Mouse (Mus musculus) intestine, embryonic 14.5 days (tissue): ENCODE results near the gene P2ry2. TPM values are rescaled to one million over a fixed set of nuclear protein-coding genes. Genes with fewer than 3 reads are reported as not detected.

ENCODE experiments used
- ATAC-seq: fragments of 200-750 bp; cut with Nextera tagmentation; replicated peaks from 2 replicates; pipeline ENCODE4 v1.8.0; 2017; ENCODE audit warnings: low read depth, moderate number of reproducible peaks, moderate TSS enrichment, moderate library complexity; ENCODE audit not compliant: low FRiP score, low TSS enrichment
- DNase-seq: peaks from one replicate; pipeline ENCODE4 v3.0.0-alpha.2; 2018; ENCODE audit warnings: low spot score
- H3K27ac ChIP-seq: fragments of 300-500 bp; sonication (generic); 2 replicates; pipeline ENCODE4 v1.5.1; 2014; ENCODE audit warnings: low read depth, mild to moderate bottlenecking, control low read depth
- H3K27me3 ChIP-seq: fragments of 300-500 bp; sonication (generic); replicated peaks from 2 replicates; pipeline ENCODE4 v1.6.1; 2014; ENCODE audit warnings: low read length, control low read depth; ENCODE audit not compliant: control insufficient read depth, insufficient read depth
- H3K36me3 ChIP-seq: fragments of 300-500 bp; sonication (generic); 2 replicates; pipeline ENCODE4 v1.6.1; 2014; ENCODE audit warnings: low read length, control low read depth; ENCODE audit not compliant: control insufficient read depth, insufficient read depth
- H3K4me1 ChIP-seq: fragments of 300-500 bp; sonication (generic); replicated peaks from 2 replicates; pipeline ENCODE4 v1.6.1; 2014; ENCODE audit warnings: low read length, control low read depth, mixed read lengths; ENCODE audit not compliant: control insufficient read depth, insufficient read depth
- H3K4me2 ChIP-seq: fragments of 300-500 bp; sonication (generic); 2 replicates; pipeline ENCODE4 v1.6.1; 2014; ENCODE audit warnings: low read length
- H3K4me3 ChIP-seq: fragments of 300-500 bp; sonication (generic); 2 replicates; pipeline ENCODE4 v1.5.1; 2014; ENCODE audit warnings: low read depth, low read length, control low read depth, mixed read lengths
- H3K9ac ChIP-seq: fragments of 300-500 bp; sonication (generic); 2 replicates; pipeline ENCODE4 v1.6.1; 2014; ENCODE audit warnings: mild to moderate bottlenecking, low read length
- H3K9me3 ChIP-seq: fragments of 300-500 bp; sonication (generic); 2 replicates; pipeline ENCODE4 v1.6.1; 2016; ENCODE audit warnings: low read length, control low read depth; ENCODE audit not compliant: control insufficient read depth
- WGBS: fragments of 180-500 bp; shearing (Covaris S2); extraction: QIAGEN DNeasy Blood & Tissue Kit; methylation state at CpG from one replicate; pipeline ENCODE4 v1.1.7; 2014; 5-methylcytosine and 5-hydroxymethylcytosine counted together
- polyA plus RNA-seq: library from polyadenylated mRNA; unstranded; fragments of >200 nt; fragmentation: Nextera tagmentation; extraction: Ambion mirVana; gene quantifications from 2 replicates; pipeline ENCODE4 v1.2.1, GENCODE M21; 2014

The P2ry2 gene
- polyA plus RNA-seq, 1 experiment from 2014 or later = 2.8 TPM

DNA sequence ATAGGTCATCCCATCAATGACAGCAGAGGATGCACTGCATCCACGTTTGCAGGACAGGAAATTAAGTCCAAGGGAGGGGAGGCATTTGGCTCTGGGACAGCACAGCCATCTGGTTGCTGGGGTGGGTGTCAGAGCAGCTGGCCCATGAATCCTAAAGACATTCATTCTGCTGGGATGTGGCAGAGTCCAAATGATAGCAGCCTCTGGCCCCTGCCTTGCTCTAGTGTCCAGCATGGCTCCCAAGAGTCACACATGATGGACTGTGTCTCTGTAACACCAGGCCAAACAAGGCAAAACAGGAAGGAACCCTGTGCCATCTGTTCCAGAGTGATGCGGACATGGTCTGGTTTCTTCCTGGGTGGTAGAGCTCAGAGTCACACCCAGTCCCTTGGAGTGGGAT lies 60.8 kb downstream of the P2ry2 start:
- H3K9ac ChIP-seq = no peak overlapping the region
- H3K9me3 ChIP-seq = no peaks in the 10 kb centered on the region
- H3K27me3 ChIP-seq = no peaks in the 10 kb centered on the region
- WGBS = 47% methylated on average over 2 of the region's 2 CpGs
- DNase-seq (no peak), ATAC-seq (no peak)
- H3K4me3 ChIP-seq = no peak overlapping the region
- peak overlapping the region; percentile 27; the same call in 1 of the 2 replicates for H3K27ac ChIP-seq
- H3K36me3 ChIP-seq = no peaks in the 10 kb centered on the region
- H3K4me2 ChIP-seq = no peak overlapping the region
- peaks cover 18% of the 10 kb centered on the region for H3K4me1 ChIP-seq

DNA sequence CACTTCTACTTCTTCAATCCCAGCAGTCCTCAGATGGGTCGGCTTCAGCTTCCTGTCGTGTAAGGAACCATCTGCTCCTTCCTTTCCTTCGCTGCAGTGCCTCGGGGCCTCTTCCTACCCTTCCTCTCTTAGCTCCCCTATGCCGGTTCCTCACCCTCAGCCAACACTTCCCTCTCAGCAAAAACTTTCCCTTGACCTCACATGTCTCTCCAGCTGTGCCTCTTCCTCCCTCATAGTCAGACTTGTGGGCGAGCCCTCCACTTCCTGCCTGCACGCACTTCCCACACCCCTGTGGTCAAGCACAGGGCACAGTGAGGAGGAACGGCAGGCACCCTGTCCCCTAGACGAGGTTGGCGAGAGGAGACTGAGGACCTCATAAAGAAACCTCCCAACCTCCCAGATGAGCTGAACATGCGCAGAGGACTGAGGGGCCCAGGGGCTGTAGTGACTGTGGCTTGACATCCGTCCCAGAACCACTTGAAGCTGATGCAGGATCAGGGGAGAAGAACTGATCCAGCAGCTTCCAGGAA lies 62.1 kb downstream of the P2ry2 start:
- DNase-seq (no peak), ATAC-seq (no peak)
- no peaks in the 10 kb centered on the region for H3K9me3 ChIP-seq
- no peak overlapping the region for H3K9ac ChIP-seq
- peak overlapping the region; percentile 75 for H3K27ac ChIP-seq
- peaks cover 18% of the 10 kb centered on the region for H3K4me1 ChIP-seq
- H3K4me2 ChIP-seq = no peak overlapping the region
- no peak overlapping the region for H3K4me3 ChIP-seq
- no peaks in the 10 kb centered on the region for H3K36me3 ChIP-seq
- 44% methylated on average over 12 of the region's 12 CpGs for WGBS
- H3K27me3 ChIP-seq = no peaks in the 10 kb centered on the region

DNA sequence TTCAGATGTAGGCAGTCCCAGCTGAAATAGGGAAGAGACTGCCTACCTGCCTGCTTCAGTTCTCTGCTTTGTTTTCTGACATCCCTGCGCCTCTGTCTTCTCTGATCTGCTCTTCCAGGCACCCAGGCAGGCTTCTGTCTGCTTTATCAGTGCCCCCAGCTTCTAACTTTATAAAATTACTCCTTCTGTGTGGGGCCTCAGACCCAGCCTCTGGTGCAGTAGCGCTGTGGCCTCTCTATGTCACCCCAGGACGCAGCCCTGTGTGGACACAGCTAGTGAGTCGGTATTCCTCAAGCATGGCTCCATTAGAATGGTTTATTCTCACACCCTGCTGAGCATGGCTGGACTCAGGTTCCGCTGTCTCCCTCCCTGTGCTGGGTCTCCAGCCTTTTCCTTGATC lies 62.6 kb downstream of the P2ry2 start:
- H3K9me3 ChIP-seq = no peaks in the 10 kb centered on the region
- ATAC-seq = no peak
- H3K9ac ChIP-seq = no peak overlapping the region
- peak overlapping the region; percentile 75 for H3K27ac ChIP-seq
- no peaks in the 10 kb centered on the region for H3K36me3 ChIP-seq
- peaks cover 18% of the 10 kb centered on the region for H3K4me1 ChIP-seq
- H3K27me3 ChIP-seq = no peaks in the 10 kb centered on the region
- 70% methylated on average over 5 of the region's 5 CpGs for WGBS
- H3K4me3 ChIP-seq = no peak overlapping the region
- DNase-seq = no peak
- H3K4me2 ChIP-seq = no peak overlapping the region

Other genes with a start within 250 kb of the P2ry2 start
- 1.9 and 2.0 TPM in 2 replicates for gene Relt, start 149.4 kb downstream of the P2ry2 start, polyA plus RNA-seq
- gene Arhgef17, start 80.8 kb downstream of the P2ry2 start, polyA plus RNA-seq = 12.9 and 14.2 TPM in 2 replicates
- 11.1 and 11.9 TPM in 2 replicates for gene P2ry6, start 38.2 kb downstream of the P2ry2 start, polyA plus RNA-seq
- gene Fchsd2, start 80.0 kb upstream of the P2ry2 start, polyA plus RNA-seq = 24.4 and 26.0 TPM in 2 replicates